Mouse (Mus musculus) limb, embryonic 13.5 days (tissue): Measurements from ENCODE around the gene Litaf. TPM values are rescaled to one million over a fixed set of nuclear protein-coding genes. Genes with fewer than 3 reads are reported as not detected.

Experiments used
- ATAC-seq: fragments of 200-750 bp; cut with Nextera tagmentation; 2 replicates; pipeline ENCODE4 v1.8.0; 2017; ENCODE audit warnings: low read depth, moderate number of reproducible peaks, moderate TSS enrichment; ENCODE audit not compliant: low FRiP score
- H3K27ac ChIP-seq: fragments of 300-500 bp; sonication (generic); 2 replicates; pipeline ENCODE4 v1.5.1; 2015; ENCODE audit warnings: inconsistent platforms, mild to moderate bottlenecking, moderate library complexity
- H3K27me3 ChIP-seq: fragments of 300-500 bp; sonication (generic); 2 replicates; pipeline ENCODE4 v1.6.1; 2015; ENCODE audit warnings: mild to moderate bottlenecking, inconsistent platforms
- H3K36me3 ChIP-seq: fragments of 300-500 bp; sonication (generic); 2 replicates; pipeline ENCODE4 v1.6.1; 2015; ENCODE audit warnings: inconsistent platforms, mild to moderate bottlenecking, moderate library complexity
- H3K4me1 ChIP-seq: fragments of 300-500 bp; sonication (generic); 2 replicates; pipeline ENCODE4 v1.6.1; 2015; ENCODE audit warnings: inconsistent platforms
- H3K4me2 ChIP-seq: fragments of 300-500 bp; sonication (generic); replicated peaks from 2 replicates; pipeline ENCODE4 v1.6.1; 2015; ENCODE audit warnings: inconsistent platforms, mild to moderate bottlenecking, moderate library complexity
- H3K4me3 ChIP-seq: fragments of 300-500 bp; sonication (generic); 2 replicates; pipeline ENCODE4 v1.5.1; 2015; ENCODE audit warnings: moderate library complexity, mild to moderate bottlenecking, inconsistent platforms
- H3K9ac ChIP-seq: fragments of 300-500 bp; sonication (generic); 2 replicates; pipeline ENCODE4 v1.6.1; 2015; ENCODE audit warnings: mild to moderate bottlenecking, inconsistent platforms
- H3K9me3 ChIP-seq: fragments of 300-500 bp; sonication (generic); 2 replicates; pipeline ENCODE4 v1.6.1; 2016; ENCODE audit warnings: inconsistent platforms
- WGBS: fragments of 180-500 bp; shearing (Covaris S2); methylation state at CpG from one replicate; pipeline ENCODE4 v1.1.7; 2015; 5-methylcytosine and 5-hydroxymethylcytosine counted together
- polyA plus RNA-seq: library from polyadenylated mRNA; unstranded; fragments of >200 nt; fragmentation: Nextera tagmentation; extraction: Ambion mirVana; gene quantifications from 2 replicates; pipeline ENCODE4 v1.2.1, GENCODE M21; 2015

Gene Litaf
- polyA plus RNA-seq, 1 experiment from 2014 or later: 103 TPM

DNA sequence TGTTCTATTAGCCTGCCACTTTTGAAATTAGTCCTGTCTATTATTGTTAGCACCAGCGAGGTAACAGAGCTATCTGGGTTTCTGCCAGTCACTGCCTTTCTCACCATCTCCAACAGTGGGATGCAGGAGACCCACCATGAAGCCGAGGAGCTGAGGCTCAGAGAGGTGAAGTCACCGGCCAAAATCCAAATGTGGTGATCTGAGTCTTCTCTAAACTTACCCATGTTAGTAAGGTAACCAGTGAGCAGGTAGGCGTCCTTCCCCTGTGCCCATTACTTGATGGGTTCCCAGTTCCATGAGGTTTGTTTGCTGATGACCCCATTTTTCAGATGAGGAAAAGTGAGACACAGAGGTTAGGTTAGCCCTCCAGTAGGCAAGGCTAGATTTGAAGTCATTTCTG lies 1.6 kb downstream of the Litaf start:
- no peak for ATAC-seq
- 92% methylated on average over 4 of the region's 4 CpGs for WGBS
- H3K4me1 ChIP-seq: peaks cover 50% of the 10 kb centered on the region

DNA sequence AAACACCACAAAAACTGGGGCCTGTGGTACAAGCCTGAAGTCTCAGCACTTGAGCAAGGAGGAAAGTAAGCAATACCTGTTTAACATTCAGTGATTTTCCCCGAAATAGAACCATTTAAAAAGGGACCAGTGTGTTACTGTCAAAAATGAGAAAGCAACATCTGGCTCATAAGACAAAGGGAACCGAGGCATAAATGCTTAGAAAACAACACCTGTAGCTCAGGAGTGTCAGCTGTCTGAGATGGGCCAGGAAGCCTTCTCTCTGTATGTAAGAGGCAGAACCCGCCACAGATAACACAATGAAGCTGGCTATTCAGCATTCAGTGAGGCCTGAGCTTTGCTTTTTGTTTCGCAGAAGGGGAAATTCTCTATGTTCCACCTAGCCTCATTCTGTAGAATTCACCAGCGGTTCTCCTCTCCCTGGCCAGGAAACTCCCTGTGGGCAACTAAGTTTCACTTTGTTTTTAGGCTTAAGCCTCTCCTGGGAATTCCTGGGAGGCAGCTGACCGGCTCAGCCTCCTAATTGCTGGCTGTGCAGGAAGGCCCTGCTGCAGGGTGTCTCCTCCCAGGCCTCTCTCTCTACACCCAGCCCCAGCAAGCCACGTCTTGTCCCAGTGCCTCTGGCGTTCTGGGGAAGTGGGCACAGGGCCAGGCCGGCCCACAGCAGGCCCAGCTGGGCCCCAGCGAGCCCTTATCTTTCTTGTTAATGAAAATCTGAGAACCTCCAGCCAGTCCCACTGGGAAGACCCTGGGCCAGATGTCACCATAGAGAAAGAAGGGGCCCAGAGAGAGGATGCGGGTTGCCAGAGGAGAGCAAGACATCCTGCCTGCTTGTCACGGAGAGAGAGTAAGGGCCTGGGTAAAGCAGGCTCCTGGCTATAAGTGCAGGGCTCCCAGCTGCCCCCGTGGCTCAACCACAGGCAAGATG lies 2.9 kb downstream of the Litaf start:
- H3K9me3 ChIP-seq: no peaks in the 10 kb centered on the region
- no peak overlapping the region for H3K4me3 ChIP-seq
- WGBS: 28% methylated on average over 13 of the region's 13 CpGs
- H3K4me1 ChIP-seq: peaks cover 38% of the 10 kb centered on the region
- H3K27ac ChIP-seq: peak overlapping the region; percentile 83
- H3K9ac ChIP-seq: peak overlapping the region; percentile 45
- H3K36me3 ChIP-seq: no peaks in the 10 kb centered on the region
- no peaks in the 10 kb centered on the region for H3K27me3 ChIP-seq
- no peak for ATAC-seq
- peak overlapping the region; percentile 30 for H3K4me2 ChIP-seq

More for the DNA sequence above, 1.6 kb downstream of the Litaf start:
- Histone ChIP-seq H3K36me3 (no peaks in the 10 kb centered on the region), H3K4me3 (no peak overlapping the region), H3K9ac (no peak overlapping the region), H3K9me3 (no peaks in the 10 kb centered on the region), H3K27me3 (no peaks in the 10 kb centered on the region), H3K4me2 (no peak overlapping the region), H3K27ac (no peak overlapping the region)

GRCm38 (mm10) chr16:11060645-11061044 lies 5.3 kb downstream of the Litaf start, which contains the start of gene Snn:
Gene Snn (plus strand): TSS chr16:11060945.
- ATAC-seq: no peak
- Histone ChIP-seq H3K9ac (no peak within 1 kb of the TSS), H3K4me3 (no peak within 1 kb of the TSS), H3K9me3 (no peaks in the 10 kb centered on the region), H3K27me3 (no peaks in the 10 kb centered on the region), H3K4me2 (no peak within 1 kb of the TSS), H3K27ac (no peak within 1 kb of the TSS), H3K36me3 (no peaks in the 10 kb centered on the region; the same call in 1 of the 2 replicates), H3K4me1 (peaks cover 25% of the 10 kb centered on the region)
- 91% methylated on average over 4 of the region's 4 CpGs for WGBS

- Histone ChIP-seq H3K27ac (no peak overlapping the region), H3K4me1 (no peaks in the 10 kb centered on the region), H3K36me3 (no peaks in the 10 kb centered on the region; the same call in 1 of the 2 replicates), H3K9ac (no peak overlapping the region), H3K27me3 (no peaks in the 10 kb centered on the region), H3K4me2 (no peak overlapping the region), H3K4me3 (no peak overlapping the region), H3K9me3 (no peaks in the 10 kb centered on the region)
- WGBS: 54% methylated on average over 5 of the region's 5 CpGs
- ATAC-seq: no peak
These were observed 10.0 kb downstream of the Litaf start for GRCm38 (mm10) chr16:11055916-11056315.

- H3K27ac ChIP-seq: no peak overlapping the region
- H3K9ac ChIP-seq: no peak overlapping the region
- no peaks in the 10 kb centered on the region for H3K9me3 ChIP-seq
- H3K27me3 ChIP-seq: no peaks in the 10 kb centered on the region
- H3K4me1 ChIP-seq: no peaks in the 10 kb centered on the region
- H3K4me2 ChIP-seq: no peak overlapping the region
- 88% methylated on average over 6 of the region's 6 CpGs for WGBS
- no peaks in the 10 kb centered on the region; the same call in 1 of the 2 replicates for H3K36me3 ChIP-seq
- no peak for ATAC-seq
- H3K4me3 ChIP-seq: no peak overlapping the region
These were observed 11.1 kb downstream of the Litaf start for GRCm38 (mm10) chr16:11054871-11055270.

DNA sequence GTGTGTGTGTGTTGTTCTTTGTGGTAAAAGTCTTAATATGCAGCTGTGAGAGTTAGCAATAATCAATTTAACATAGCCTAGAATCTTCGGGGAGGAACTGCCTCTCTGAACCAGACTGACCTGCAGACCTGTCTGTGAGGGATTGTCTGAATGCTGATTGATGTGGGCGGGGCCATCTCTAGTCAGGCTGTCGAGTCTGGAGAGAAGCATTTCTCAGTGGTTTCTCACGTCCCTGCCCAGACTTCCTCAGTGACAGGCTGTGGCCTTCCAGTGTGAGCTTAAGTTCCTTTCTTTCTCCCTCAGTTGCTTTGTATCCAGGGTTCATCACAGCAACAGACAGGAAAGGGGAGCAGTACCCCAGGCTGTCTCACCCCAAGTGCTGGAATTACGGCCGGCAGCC lies 11.5 kb downstream of the Litaf start:
- no peak overlapping the region for H3K4me3 ChIP-seq
- no peaks in the 10 kb centered on the region for H3K9me3 ChIP-seq
- H3K9ac ChIP-seq: no peak overlapping the region
- no peak overlapping the region for H3K4me2 ChIP-seq
- 72% methylated on average over 6 of the region's 6 CpGs for WGBS
- no peaks in the 10 kb centered on the region for H3K4me1 ChIP-seq
- H3K27ac ChIP-seq: no peak overlapping the region
- no peaks in the 10 kb centered on the region for H3K27me3 ChIP-seq
- no peak for ATAC-seq
- no peaks in the 10 kb centered on the region; the same call in 1 of the 2 replicates for H3K36me3 ChIP-seq

DNA sequence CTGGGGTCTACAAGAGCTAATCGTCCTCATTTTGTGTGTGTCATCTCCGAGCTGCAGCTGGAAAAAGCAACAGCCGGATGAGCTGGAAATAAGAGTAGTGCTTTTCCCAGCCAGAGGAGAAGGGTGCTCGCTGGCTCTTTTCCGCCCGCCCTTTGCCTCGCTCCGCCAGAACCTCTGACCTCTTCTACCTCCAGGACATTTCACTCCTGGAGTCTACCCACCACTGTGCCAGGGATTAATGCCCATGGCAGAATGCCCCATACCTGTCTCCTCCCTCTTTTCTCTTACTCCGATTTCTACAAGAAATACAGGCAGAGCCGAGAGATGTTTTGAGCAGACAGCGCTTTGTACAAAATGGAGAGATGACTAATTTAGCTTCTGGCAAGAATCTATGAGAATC lies 14.8 kb downstream of the Litaf start:
- Histone ChIP-seq H3K9ac (no peak overlapping the region), H3K4me1 (no peaks in the 10 kb centered on the region), H3K4me3 (no peak overlapping the region), H3K27me3 (no peaks in the 10 kb centered on the region), H3K36me3 (no peaks in the 10 kb centered on the region), H3K9me3 (no peaks in the 10 kb centered on the region), H3K27ac (no peak overlapping the region), H3K4me2 (no peak overlapping the region)
- WGBS: 90% methylated on average over 11 of the region's 11 CpGs
- ATAC-seq: no peak

DNA sequence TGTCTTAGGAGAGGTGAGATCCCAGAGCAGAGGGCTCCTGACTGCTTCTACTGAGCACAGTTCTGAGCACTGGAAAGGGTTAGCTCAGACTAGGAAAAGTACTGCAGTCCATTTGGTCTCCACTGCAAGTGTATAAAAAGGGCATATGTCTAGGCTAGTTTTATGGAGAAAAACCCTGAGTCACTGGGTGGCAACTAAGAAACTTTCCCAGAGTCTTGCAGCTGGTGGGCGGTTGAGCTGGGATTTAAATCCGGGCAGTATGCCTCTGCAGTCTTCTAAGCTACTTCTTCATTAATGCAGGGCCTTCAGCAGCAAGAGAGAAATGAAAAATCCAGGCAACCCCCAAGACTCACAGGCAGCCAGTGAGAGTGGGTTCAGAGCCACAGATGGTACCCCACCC lies 15.7 kb downstream of the Litaf start:
- H3K27me3 ChIP-seq: no peaks in the 10 kb centered on the region
- ATAC-seq: no peak

GRCm38 (mm10) chr16:11047130-11047529 lies 18.8 kb downstream of the Litaf start:
- H3K4me1 ChIP-seq: 0 out of 2 replicates have a peak, but pooled peaks cover 4% of the 10 kb centered on the region
- 82% methylated on average over 7 of the region's 7 CpGs for WGBS
- H3K4me2 ChIP-seq: no peak overlapping the region
- H3K27me3 ChIP-seq: no peaks in the 10 kb centered on the region
- no peak overlapping the region for H3K9ac ChIP-seq
- no peak for ATAC-seq
- H3K4me3 ChIP-seq: no peak overlapping the region
- no peaks in the 10 kb centered on the region for H3K9me3 ChIP-seq
- H3K36me3 ChIP-seq: no peaks in the 10 kb centered on the region
- no peak overlapping the region for H3K27ac ChIP-seq

More for the DNA sequence above, 15.7 kb downstream of the Litaf start:
- no peak overlapping the region for H3K27ac ChIP-seq
- H3K9ac ChIP-seq: no peak overlapping the region
- H3K4me1 ChIP-seq: 0 out of 2 replicates have a peak, but pooled peaks cover under 1% of the 10 kb centered on the region
- no peaks in the 10 kb centered on the region for H3K36me3 ChIP-seq
- no peak overlapping the region for H3K4me2 ChIP-seq
- no peaks in the 10 kb centered on the region for H3K9me3 ChIP-seq
- 87% methylated on average over 2 of the region's 2 CpGs for WGBS
- H3K4me3 ChIP-seq: no peak overlapping the region

DNA sequence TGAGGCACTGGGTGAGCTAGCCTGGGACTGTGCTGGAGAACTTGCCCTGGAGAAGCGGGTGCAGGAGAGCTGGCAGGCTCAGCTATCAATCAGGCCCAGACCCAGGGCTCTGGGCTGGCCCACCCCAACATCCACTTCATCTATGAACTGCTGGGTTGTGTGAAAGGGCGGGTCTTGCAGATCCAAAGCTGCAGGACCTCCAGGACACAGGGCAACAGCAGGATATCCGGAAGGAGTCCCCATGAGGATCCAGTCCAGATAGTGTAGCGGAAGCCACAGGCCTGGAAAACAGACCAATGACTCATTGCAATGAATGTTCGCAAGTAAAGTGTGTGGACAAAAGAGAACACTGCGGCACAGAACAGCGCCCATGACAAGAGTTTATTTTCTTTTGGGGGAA lies 19.5 kb downstream of the Litaf start:
- Histone ChIP-seq H3K9me3 (no peaks in the 10 kb centered on the region), H3K4me2 (no peak overlapping the region), H3K4me1 (0 out of 2 replicates have a peak, but pooled peaks cover 4% of the 10 kb centered on the region), H3K4me3 (no peak overlapping the region), H3K9ac (no peak overlapping the region), H3K27ac (no peak overlapping the region), H3K27me3 (no peaks in the 10 kb centered on the region), H3K36me3 (no peaks in the 10 kb centered on the region)
- 88% methylated on average over 7 of the region's 7 CpGs for WGBS
- ATAC-seq: no peak

DNA sequence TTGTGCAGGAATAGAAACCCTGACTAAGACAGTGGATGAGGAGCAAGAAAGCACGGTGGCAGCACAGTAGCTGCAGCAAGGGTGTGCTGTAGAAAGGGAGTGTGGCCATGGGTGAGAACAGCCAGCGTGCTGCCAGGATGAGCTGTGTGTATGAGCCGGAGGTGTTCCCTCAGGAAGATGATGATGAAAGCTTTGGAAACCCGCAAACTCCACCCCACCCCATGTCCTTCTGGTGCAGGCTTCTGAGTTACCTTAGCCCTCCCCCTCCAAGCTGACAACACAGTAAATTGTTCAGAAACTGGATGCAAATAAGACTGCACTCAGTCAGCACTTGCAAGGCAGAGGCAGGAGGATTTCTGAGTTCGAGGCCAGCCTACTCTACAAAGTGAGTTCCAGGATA lies 22.7 kb downstream of the Litaf start:
- WGBS: 86% methylated on average over 5 of the region's 5 CpGs
- Histone ChIP-seq H3K9ac (no peak overlapping the region), H3K4me1 (0 out of 2 replicates have a peak, but pooled peaks cover 4% of the 10 kb centered on the region), H3K4me3 (no peak overlapping the region), H3K36me3 (no peaks in the 10 kb centered on the region), H3K4me2 (no peak overlapping the region), H3K9me3 (no peaks in the 10 kb centered on the region), H3K27me3 (no peaks in the 10 kb centered on the region), H3K27ac (no peak overlapping the region)
- no peak for ATAC-seq

GRCm38 (mm10) chr16:11040603-11041002 lies 25.4 kb downstream of the Litaf start:
- whole genome bisulfite sequencing: 78% methylated on average over 2 of the region's 2 CpGs
- no peak overlapping the region for H3K4me2 ChIP-seq
- H3K4me1 ChIP-seq: 0 out of 2 replicates have a peak, but pooled peaks cover 4% of the 10 kb centered on the region
- H3K9ac ChIP-seq: no peak overlapping the region
- H3K36me3 ChIP-seq: no peaks in the 10 kb centered on the region
- no peaks in the 10 kb centered on the region for H3K27me3 ChIP-seq
- ATAC-seq: no peak
- no peak overlapping the region for H3K4me3 ChIP-seq
- H3K9me3 ChIP-seq: no peaks in the 10 kb centered on the region
- no peak overlapping the region for H3K27ac ChIP-seq
